Mouse (Mus musculus) lung, embryonic 14.5 days (tissue): ENCODE measurements around the gene Padi6. TPM values are rescaled to one million over a fixed set of nuclear protein-coding genes. Genes with fewer than 3 reads are reported as not detected.

ENCODE experiments used
- ATAC-seq: fragments of 200-750 bp; cut with Nextera tagmentation; 2 replicates; pipeline ENCODE4 v1.8.0; 2017; ENCODE audit warnings: mild to moderate bottlenecking, moderate TSS enrichment, moderate library complexity; ENCODE audit not compliant: insufficient read depth
- DNase-seq: peaks from one replicate; pipeline ENCODE4 v3.0.0-alpha.2; 2015
- H3K27ac ChIP-seq: fragments of 300-500 bp; sonication (generic); 2 replicates; pipeline ENCODE4 v1.5.1; 2014; ENCODE audit warnings: low read depth, mild to moderate bottlenecking, moderate library complexity
- H3K27me3 ChIP-seq: fragments of 300-500 bp; sonication (generic); 2 replicates; pipeline ENCODE4 v1.6.1; 2014; ENCODE audit warnings: low read length, control low read depth; ENCODE audit not compliant: insufficient read depth
- H3K36me3 ChIP-seq: fragments of 300-500 bp; sonication (generic); 2 replicates; pipeline ENCODE4 v1.6.1; 2014; ENCODE audit warnings: control low read depth; ENCODE audit not compliant: insufficient read depth
- H3K4me1 ChIP-seq: fragments of 300-500 bp; sonication (generic); 2 replicates; pipeline ENCODE4 v1.6.1; 2014; ENCODE audit warnings: antibody characterized with exemption, control low read depth; ENCODE audit not compliant: insufficient read depth
- H3K4me2 ChIP-seq: fragments of 300-500 bp; sonication (generic); 2 replicates; pipeline ENCODE4 v1.6.1; 2014; ENCODE audit warnings: mild to moderate bottlenecking
- H3K4me3 ChIP-seq: fragments of 300-500 bp; sonication (generic); 2 replicates; pipeline ENCODE4 v1.5.1; 2014; ENCODE audit warnings: low read depth, low read length
- H3K9ac ChIP-seq: fragments of 300-500 bp; sonication (generic); 2 replicates; pipeline ENCODE4 v1.6.1; 2014
- H3K9me3 ChIP-seq: fragments of 300-500 bp; sonication (generic); 2 replicates; pipeline ENCODE4 v1.6.1; 2016; ENCODE audit warnings: low read depth, low read length, control low read depth
- CTCF ChIP-seq: IDR thresholded peaks from 2 replicates; pipeline ENCODE4 v1.5.1; 2016; ENCODE audit warnings: antibody characterized with exemption, low read depth
- WGBS: fragments of 180-500 bp; shearing (Covaris S2); extraction: QIAGEN DNeasy Blood & Tissue Kit; methylation state at CpG from one replicate; pipeline ENCODE4 v1.1.7; 2014; 5-methylcytosine and 5-hydroxymethylcytosine counted together
- polyA plus RNA-seq: library from polyadenylated mRNA; unstranded; fragments of >200 nt; fragmentation: Nextera tagmentation; extraction: Ambion mirVana; gene quantifications from 2 replicates; pipeline ENCODE4 v1.2.1, GENCODE M21; 2014

Padi6 gene
- polyA plus RNA-seq, 1 experiment from 2014 or later: not detected

DNA sequence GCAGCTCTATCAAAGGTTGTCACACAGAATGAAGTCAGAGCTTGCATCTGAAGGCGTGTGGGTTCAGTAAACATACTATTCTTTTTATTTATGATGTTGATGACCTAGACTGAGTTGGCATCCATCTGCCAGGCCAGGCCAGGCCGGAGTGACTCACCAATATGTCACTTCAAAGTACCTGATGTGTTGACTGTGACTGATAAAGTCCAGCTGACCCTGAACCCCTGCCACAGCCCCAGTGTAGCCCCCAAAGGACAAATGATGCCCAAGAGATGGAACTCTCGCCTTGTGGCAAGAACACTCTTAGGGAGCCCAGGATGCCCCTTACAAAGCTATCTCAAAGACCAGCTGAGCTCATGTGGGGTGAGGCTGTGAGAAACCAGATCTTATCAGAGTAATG is 13.4 kb upstream of the Padi6 start:
- H3K4me1 ChIP-seq: no peaks in the 10 kb centered on the region
- WGBS: 61% methylated on average over 3 of the region's 3 CpGs
- ATAC-seq: no peak
- no peak overlapping the region for H3K4me3 ChIP-seq
- no peak overlapping the region for H3K9ac ChIP-seq
- no peaks in the 10 kb centered on the region for H3K9me3 ChIP-seq
- H3K27me3 ChIP-seq: no peaks in the 10 kb centered on the region
- DNase-seq: no peak
- no peaks in the 10 kb centered on the region for H3K36me3 ChIP-seq
- H3K4me2 ChIP-seq: no peak overlapping the region
- TF ChIP-seq CTCF: no peak
- H3K27ac ChIP-seq: no peak overlapping the region

DNA sequence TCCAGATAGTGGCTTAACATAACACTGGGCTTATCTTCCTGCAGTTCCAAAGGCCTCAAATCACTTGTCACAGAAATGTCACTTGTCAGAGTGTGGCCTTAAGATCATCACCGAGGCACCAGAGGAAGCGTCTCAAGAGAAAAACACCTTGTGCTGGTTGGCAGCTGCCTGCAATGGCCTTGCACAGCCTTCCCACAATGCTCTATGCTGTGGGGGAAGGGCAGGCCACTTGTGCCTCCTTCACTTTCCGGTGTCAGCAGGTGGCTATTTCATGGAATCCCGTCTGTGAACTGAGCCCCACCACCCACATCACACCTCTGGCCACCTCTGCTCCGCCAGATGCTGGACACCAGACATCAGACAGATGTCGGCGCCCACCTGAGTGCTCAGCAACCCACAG is 10.9 kb upstream of the Padi6 start:
- Histone ChIP-seq H3K36me3 (no peaks in the 10 kb centered on the region), H3K4me1 (no peaks in the 10 kb centered on the region), H3K27me3 (no peaks in the 10 kb centered on the region), H3K9me3 (no peaks in the 10 kb centered on the region), H3K4me3 (no peak overlapping the region), H3K27ac (no peak overlapping the region), H3K4me2 (no peak overlapping the region), H3K9ac (no peak overlapping the region)
- ATAC-seq (no peak), DNase-seq (no peak)
- no peak for TF ChIP-seq CTCF
- 30% methylated on average over 7 of the region's 7 CpGs for WGBS

DNA sequence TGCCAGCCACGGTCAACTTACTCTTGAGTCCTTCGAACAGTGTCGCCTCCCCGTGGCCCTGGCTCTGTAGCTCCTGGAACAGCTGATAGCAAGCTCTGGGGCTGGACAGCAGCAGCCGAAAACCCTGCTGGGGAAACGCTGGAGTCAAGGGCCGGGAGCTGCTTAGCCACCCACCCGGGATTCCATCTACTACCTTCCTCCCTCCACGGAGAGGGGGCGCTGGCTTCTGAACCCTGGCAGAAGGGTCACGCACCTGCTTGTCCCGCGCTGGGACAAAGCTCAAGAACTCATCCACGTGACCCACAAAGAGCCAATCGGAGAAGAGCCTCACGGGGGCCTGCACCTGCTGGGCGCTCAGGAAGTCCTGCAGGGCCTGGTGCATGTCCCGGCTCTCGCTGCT is 7.9 kb upstream of the Padi6 start:
- Histone ChIP-seq H3K9me3 (no peaks in the 10 kb centered on the region), H3K27me3 (no peaks in the 10 kb centered on the region), H3K9ac (no peak overlapping the region), H3K36me3 (no peaks in the 10 kb centered on the region), H3K4me1 (no peaks in the 10 kb centered on the region), H3K27ac (no peak overlapping the region), H3K4me3 (no peak overlapping the region), H3K4me2 (peak overlapping the region; percentile 33; the same call in 1 of the 2 replicates)
- DNase-seq (peak; percentile 44), ATAC-seq (0 out of 2 replicates have a peak, but pooled peaks have one; percentile 32)
- TF ChIP-seq CTCF: peak; percentile 17; the same call in 1 of the 2 replicates
- WGBS: 7% methylated on average over 19 of the region's 19 CpGs

DNA sequence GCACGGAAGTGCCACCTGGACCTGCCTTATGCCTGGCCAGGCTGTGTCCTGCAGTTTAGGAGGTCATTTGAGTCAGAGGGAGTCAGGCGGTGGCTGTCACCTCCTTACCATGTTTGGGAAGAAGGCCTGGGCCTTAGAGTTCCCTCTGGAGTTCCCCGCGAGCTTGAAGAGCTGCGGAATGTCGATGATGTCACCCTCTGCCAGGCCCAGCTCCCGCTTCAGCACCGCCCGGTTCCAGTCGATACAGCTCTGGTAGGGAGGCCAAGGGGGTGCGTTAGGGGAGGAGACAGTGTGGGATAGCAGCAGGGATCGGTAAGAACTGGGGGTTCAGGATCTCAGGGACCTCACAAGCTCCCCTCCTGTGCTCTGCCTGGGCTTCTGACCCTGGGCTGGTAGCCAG is 5.5 kb upstream of the Padi6 start:
- ATAC-seq (0 out of 2 replicates have a peak, but pooled peaks have one; percentile 37), DNase-seq (peak; percentile 66)
- WGBS: 20% methylated on average over 12 of the region's 12 CpGs
- Histone ChIP-seq H3K4me1 (no peaks in the 10 kb centered on the region), H3K27ac (0 out of 2 replicates have a peak overlapping the region, but pooled peaks have one; percentile 46), H3K27me3 (no peaks in the 10 kb centered on the region), H3K4me2 (no peak overlapping the region), H3K4me3 (no peak overlapping the region), H3K9ac (peak overlapping the region; percentile 29; the same call in 1 of the 2 replicates), H3K9me3 (no peaks in the 10 kb centered on the region), H3K36me3 (no peaks in the 10 kb centered on the region)
- TF ChIP-seq CTCF: no peak

DNA sequence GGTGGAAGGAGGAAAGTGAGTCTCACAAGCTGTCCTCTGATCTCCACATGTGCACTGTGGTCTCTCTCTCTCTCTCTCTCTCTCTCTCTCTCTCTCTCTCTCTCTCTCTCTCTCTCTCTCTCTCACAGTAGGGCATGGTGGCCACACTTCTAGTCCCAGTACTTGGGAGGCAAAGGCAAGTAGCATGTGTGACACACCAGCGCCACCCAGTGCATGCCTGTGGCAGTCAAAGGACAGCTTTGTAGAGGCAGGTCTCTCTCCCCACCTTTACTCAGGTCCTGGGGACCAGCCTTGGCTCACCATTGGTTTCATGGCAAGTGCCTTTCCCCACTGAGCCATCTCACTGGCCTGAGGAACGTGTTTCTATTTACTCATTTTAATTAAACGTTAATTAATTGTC is 2.2 kb upstream of the Padi6 start:
- H3K9ac ChIP-seq: no peak overlapping the region
- H3K4me3 ChIP-seq: no peak overlapping the region
- no peaks in the 10 kb centered on the region for H3K36me3 ChIP-seq
- TF ChIP-seq CTCF: peak; percentile 65
- WGBS: 16% methylated on average over 3 of the region's 3 CpGs
- no peak overlapping the region for H3K4me2 ChIP-seq
- no peaks in the 10 kb centered on the region for H3K4me1 ChIP-seq
- H3K27ac ChIP-seq: no peak overlapping the region
- no peak for ATAC-seq
- no peaks in the 10 kb centered on the region for H3K27me3 ChIP-seq
- DNase-seq: peak; percentile 56
- H3K9me3 ChIP-seq: no peaks in the 10 kb centered on the region

DNA sequence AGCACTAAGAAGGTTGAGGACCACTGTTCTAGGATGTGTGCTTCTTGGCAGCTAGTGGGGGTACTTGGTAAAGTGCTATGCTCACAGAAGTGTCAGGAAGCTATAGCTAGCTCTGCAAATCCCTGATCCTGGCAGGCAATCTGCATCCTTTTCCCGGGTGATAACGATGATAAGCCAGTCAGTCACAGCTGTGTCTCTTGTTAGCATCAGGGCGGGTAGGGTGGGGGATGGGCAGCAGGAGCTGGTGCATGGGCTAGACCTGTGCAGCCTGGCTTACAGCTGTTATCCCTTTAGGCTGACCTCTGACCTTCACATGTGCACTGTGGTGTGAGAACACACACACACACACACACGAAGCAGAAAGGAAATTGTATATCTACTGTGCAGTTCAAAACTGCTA is 643 bp upstream of the Padi6 start:
- Histone ChIP-seq H3K9me3 (no peaks in the 10 kb centered on the region), H3K27ac (no peak overlapping the region), H3K4me3 (no peak overlapping the region), H3K36me3 (no peaks in the 10 kb centered on the region), H3K27me3 (no peaks in the 10 kb centered on the region), H3K9ac (no peak overlapping the region), H3K4me1 (no peaks in the 10 kb centered on the region), H3K4me2 (no peak overlapping the region)
- ATAC-seq (no peak), DNase-seq (no peak)
- WGBS: 26% methylated on average over 4 of the region's 4 CpGs
- no peak for TF ChIP-seq CTCF

DNA sequence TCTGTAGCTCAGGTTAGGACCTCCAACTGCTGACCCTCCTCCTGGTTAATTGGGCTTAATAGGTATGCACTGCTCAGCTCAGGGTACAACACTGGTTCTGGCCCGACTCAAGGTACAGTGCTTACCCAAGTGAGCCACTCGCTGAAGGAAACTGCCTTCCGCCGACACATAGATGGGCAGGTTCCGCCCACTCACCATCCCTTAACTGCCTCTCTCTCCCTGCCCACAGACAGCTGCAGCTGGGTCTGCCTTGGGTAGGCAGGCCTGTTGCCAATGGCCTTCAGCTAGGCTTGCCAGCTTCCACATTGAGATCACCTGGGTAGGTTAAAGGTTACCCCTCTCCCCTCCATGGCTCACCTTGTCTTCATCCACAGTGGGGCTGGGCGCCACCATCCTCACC is 1.0 kb downstream of the Padi6 start:
- no peak for TF ChIP-seq CTCF

DNA sequence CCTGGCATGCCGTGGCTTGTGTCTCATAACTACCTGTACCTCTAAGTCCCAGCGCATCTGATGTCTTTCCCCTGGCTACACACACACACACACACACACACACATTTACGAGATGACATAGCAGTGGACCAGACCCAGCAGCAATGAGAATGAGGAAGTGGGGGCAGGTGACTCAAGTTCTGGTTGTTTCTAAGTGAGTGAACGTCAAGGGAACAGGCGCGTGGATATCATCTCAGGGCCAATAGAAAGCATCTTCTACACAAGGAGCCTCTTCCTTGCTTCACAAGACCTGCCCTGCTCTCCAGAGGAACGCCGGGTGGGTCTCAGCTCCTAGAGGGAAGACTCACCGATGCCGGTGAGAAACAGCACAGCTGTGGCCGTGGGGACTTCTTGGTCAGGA is 1.8 kb downstream of the Padi6 start:
- 86% methylated on average over 11 of the region's 11 CpGs for WGBS
- no peaks in the 10 kb centered on the region for H3K4me1 ChIP-seq
- no peaks in the 10 kb centered on the region for H3K36me3 ChIP-seq
- no peaks in the 10 kb centered on the region for H3K27me3 ChIP-seq
- no peaks in the 10 kb centered on the region for H3K9me3 ChIP-seq
- H3K9ac ChIP-seq: no peak overlapping the region
- H3K4me3 ChIP-seq: no peak overlapping the region
- H3K27ac ChIP-seq: no peak overlapping the region
- no peak for TF ChIP-seq CTCF
- DNase-seq: no peak
- H3K4me2 ChIP-seq: no peak overlapping the region
- no peak for ATAC-seq

More for the DNA sequence above, 1.0 kb downstream of the Padi6 start:
- ATAC-seq: no peak
- no peak overlapping the region for H3K9ac ChIP-seq
- H3K4me3 ChIP-seq: no peak overlapping the region
- H3K36me3 ChIP-seq: no peaks in the 10 kb centered on the region
- H3K27me3 ChIP-seq: no peaks in the 10 kb centered on the region
- WGBS: 83% methylated on average over 6 of the region's 6 CpGs
- H3K9me3 ChIP-seq: no peaks in the 10 kb centered on the region
- no peak for DNase-seq
- no peak overlapping the region for H3K4me2 ChIP-seq
- no peak overlapping the region for H3K27ac ChIP-seq
- no peaks in the 10 kb centered on the region for H3K4me1 ChIP-seq
